Mouse (Mus musculus) ES-E14 (cell line): ENCODE data around the gene Gm42669. TPM values are rescaled to one million over a fixed set of nuclear protein-coding genes. Genes with fewer than 3 reads are reported as not detected.

Experiments used
- DNase-seq: peaks from one replicate; pipeline ENCODE4 v3.0.0-alpha.2; 2013; ENCODE audit warnings: low read depth, low spot score
- H3K27ac ChIP-seq: 2 replicates; pipeline ENCODE4 v1.5.1; 2012; ENCODE audit warnings: low read depth, mild to moderate bottlenecking, low read length, moderate library complexity, mixed read lengths; ENCODE audit not compliant: poor library complexity, insufficient read depth, severe bottlenecking
- H3K36me3 ChIP-seq: 2 replicates; pipeline ENCODE4 v1.6.1; 2012; ENCODE audit warnings: mild to moderate bottlenecking, low read length, moderate library complexity, mixed read lengths; ENCODE audit not compliant: control insufficient read depth, poor library complexity, insufficient read depth, severe bottlenecking
- H3K4me1 ChIP-seq, 2 experiments: fragments of 150-350 bp in 1 of 2; sonication (generic) in 1 of 2; 2 replicates each; pipeline ENCODE4 v1.6.1; 2012; ENCODE audit warnings: low read length in 2 of 2, mild to moderate bottlenecking in 1 of 2, mixed read lengths in 1 of 2; ENCODE audit not compliant: control insufficient read depth in 2 of 2, insufficient read depth in 2 of 2, poor library complexity in 1 of 2
- H3K4me3 ChIP-seq, 2 experiments: fragments of 150-350 bp in 1 of 2; sonication (generic) in 1 of 2; 2 replicates each; pipeline ENCODE4 v1.5.1; 2012; ENCODE audit warnings: low read length in 2 of 2, low read depth in 1 of 2, mild to moderate bottlenecking in 1 of 2, mixed read lengths in 1 of 2; ENCODE audit not compliant: insufficient read depth in 1 of 2, poor library complexity in 1 of 2, severe bottlenecking in 1 of 2
- H3K9ac ChIP-seq: 2 replicates; pipeline ENCODE4 v1.6.1; 2012; ENCODE audit warnings: low read depth, mild to moderate bottlenecking, low read length, mixed read lengths; ENCODE audit not compliant: poor library complexity, insufficient read depth, severe bottlenecking
- H3K9me3 ChIP-seq: fragments of 150-350 bp; sonication (generic); 2 replicates; pipeline ENCODE4 v1.6.1; 2012; ENCODE audit warnings: low read depth, mild to moderate bottlenecking, low read length; ENCODE audit not compliant: control insufficient read depth, insufficient read depth
- CHD2 ChIP-seq: IDR thresholded peaks from 2 replicates; pipeline ENCODE4 v1.6.1; 2014; ENCODE audit warnings: mild to moderate bottlenecking, low read depth, low read length, inconsistent platforms
- HCFC1 ChIP-seq: IDR thresholded peaks from 2 replicates; pipeline ENCODE4 v1.6.1; 2012; ENCODE audit warnings: low read length, inconsistent platforms, borderline replicate concordance; ENCODE audit not compliant: insufficient read depth
- MAFK ChIP-seq: IDR thresholded peaks from 2 replicates; pipeline ENCODE4 v1.6.1; 2014; ENCODE audit warnings: mild to moderate bottlenecking, low read depth, low read length, inconsistent platforms; ENCODE audit not compliant: insufficient read depth
- ZC3H11A ChIP-seq: IDR thresholded peaks from 2 replicates; pipeline ENCODE4 v1.6.1; 2012; ENCODE audit warnings: low read depth, mild to moderate bottlenecking, inconsistent platforms, low read length, borderline replicate concordance
- ZNF384 ChIP-seq: IDR thresholded peaks from 2 replicates; pipeline ENCODE4 v1.6.1; 2012; ENCODE audit warnings: low read depth, low read length, inconsistent platforms
- in situ Hi-C, 2 experiments: fragments of 600-800 bp; cut with MboI; formaldehyde crosslinking; loops; one replicate each; pipeline ENCODE4 v1.15.1; 2025; ENCODE audit warnings: low sequenced_read_pairs in 2 of 2, inconsistent platforms in 1 of 2; ENCODE audit not compliant: unreplicated experiment in 2 of 2
- total RNA-seq: library from RNA; depleted of rRNA; stranded (reverse); fragments of 300-350 nt; gene quantifications from 2 replicates; pipeline ENCODE4 v1.2.3, GENCODE M21; 2012; rRNA removed

The Gm42669 gene
- total RNA-seq: 0.94 and 1.0 TPM in 2 replicates

DNA sequence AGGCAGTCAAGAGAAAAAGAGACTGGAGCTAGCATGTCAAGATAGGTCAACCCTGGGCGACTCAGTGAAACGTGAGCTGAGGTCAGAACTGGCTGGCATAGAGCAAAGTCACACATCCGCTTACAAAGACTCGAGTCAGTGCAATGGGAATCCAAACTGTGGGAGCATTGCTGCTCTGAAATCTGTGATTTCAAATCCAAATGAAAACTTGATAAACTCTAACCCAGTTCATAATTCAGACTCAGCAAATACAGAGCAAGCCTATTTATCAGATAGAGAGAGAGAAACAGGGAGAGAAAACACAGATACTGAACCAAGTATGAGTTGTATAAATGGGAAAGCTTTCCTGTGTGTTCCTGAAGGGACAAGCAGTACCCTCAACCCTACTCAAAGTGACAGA is at the start of gene Gm42669:
TSS of gene Gm42669 (plus strand) at position 301 of the 400 bp plus-strand sequence.
- Histone ChIP-seq H3K27ac (no peak within 1 kb of the TSS), H3K9ac (no peak within 1 kb of the TSS), H3K9me3 (no peaks in the 10 kb centered on the region), H3K4me3 (no peak within 1 kb of the TSS), H3K36me3 (no peaks in the 10 kb centered on the region; the same call in 1 of the 2 replicates), H3K4me1 (no peaks in the 10 kb centered on the region)
- in situ Hi-C loops: no loop called here
- no peak for DNase-seq
- TF ChIP-seq ZNF384 (no peak), ZC3H11A (no peak)

DNA sequence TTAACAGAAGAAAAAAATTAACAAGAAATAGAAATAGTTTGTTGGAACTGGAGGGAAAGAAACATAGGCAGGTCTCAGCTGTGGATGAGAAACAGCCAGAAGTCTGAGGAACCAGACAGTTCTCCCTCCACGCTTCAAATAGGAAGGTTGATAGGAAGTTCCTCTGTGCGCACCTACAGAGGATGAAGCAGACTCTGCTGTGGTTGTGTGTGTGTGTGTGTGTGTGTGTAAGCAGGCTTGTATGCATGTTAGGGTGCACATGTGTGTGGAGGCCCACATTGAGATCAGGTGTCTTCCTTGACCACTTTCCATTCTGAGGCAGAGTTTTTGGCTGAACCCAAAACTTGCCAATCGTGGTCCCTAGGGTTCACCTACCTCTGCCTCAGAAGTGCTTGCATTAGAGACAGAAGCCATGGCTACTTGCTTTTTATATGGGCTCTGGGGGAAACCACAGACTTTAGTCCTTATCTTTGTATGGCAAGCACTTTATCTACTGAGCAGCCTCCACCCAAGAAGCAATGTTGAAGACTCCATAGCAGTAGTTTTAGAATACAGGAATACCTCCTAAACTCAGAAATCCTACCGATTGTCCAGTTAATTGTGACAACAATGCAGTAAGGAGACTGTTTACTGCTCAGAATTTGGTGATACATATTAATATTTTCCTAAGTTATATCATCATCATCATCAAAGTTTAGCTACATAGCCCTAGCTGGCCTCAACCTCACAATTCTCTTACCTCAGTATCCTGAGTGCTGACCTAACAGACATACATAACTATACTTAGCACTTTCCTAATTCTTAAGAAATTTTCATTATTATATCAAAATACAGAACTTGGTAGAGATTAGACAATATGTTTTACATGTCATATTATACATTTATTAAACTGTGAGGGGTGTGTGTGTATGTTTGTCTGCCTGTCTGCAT is 45.0 kb upstream of the Gm42669 start:
- Histone ChIP-seq H3K36me3 (no peaks in the 10 kb centered on the region), H3K9me3 (no peaks in the 10 kb centered on the region), H3K4me1 (no peaks in the 10 kb centered on the region), H3K9ac (no peak overlapping the region), H3K27ac (no peak overlapping the region), H3K4me3 (no peak overlapping the region)
- in situ Hi-C loops: no loop called here
- DNase-seq: no peak
- TF ChIP-seq HCFC1 (no peak), MAFK (no peak), ZNF384 (no peak), CHD2 (no peak), ZC3H11A (no peak)

- no peak overlapping the region for H3K27ac ChIP-seq
- H3K4me1 ChIP-seq: no peaks in the 10 kb centered on the region
- no peak for DNase-seq
- no peaks in the 10 kb centered on the region for H3K9me3 ChIP-seq
- no peak overlapping the region for H3K4me3 ChIP-seq
- in situ Hi-C loops: no loop called here
- no peaks in the 10 kb centered on the region for H3K36me3 ChIP-seq
- no peak for TF ChIP-seq MAFK
- TF ChIP-seq ZNF384: no peak
- no peak for TF ChIP-seq HCFC1
- TF ChIP-seq ZC3H11A: no peak
- no peak for TF ChIP-seq CHD2
- no peak overlapping the region for H3K9ac ChIP-seq
Measured at GRCm38 (mm10) chr5:107466501-107466900, 40.9 kb upstream of the Gm42669 start.

GRCm38 (mm10) chr5:107467098-107467497 is 40.3 kb upstream of the Gm42669 start:
- H3K27ac ChIP-seq: no peak overlapping the region
- no peak for TF ChIP-seq CHD2
- TF ChIP-seq MAFK: no peak
- TF ChIP-seq ZNF384: no peak
- TF ChIP-seq ZC3H11A: no peak
- no peak for TF ChIP-seq HCFC1

More at GRCm38 (mm10) chr5:107467098-107467497, 40.3 kb upstream of the Gm42669 start:
- in situ Hi-C loops: no loop called here
- Histone ChIP-seq H3K9ac (no peak overlapping the region), H3K4me1 (no peaks in the 10 kb centered on the region), H3K4me3 (no peak overlapping the region), H3K36me3 (no peaks in the 10 kb centered on the region), H3K9me3 (no peaks in the 10 kb centered on the region)
- DNase-seq: no peak
